Mouse (Mus musculus) ovary, postnatal 10 days (tissue): ENCODE data around the gene Cd70.
"Not testable (repeated sequence)": the region's sequence is repeated elsewhere in the genome, so short reads cannot be mapped to it uniquely, and the experiment has no call there.

ENCODE experiments used
- DNase-seq: peaks from one replicate; pipeline ENCODE4 v3.0.0; 2022; ENCODE audit warnings: low spot score

Cd70 gene

DNA sequence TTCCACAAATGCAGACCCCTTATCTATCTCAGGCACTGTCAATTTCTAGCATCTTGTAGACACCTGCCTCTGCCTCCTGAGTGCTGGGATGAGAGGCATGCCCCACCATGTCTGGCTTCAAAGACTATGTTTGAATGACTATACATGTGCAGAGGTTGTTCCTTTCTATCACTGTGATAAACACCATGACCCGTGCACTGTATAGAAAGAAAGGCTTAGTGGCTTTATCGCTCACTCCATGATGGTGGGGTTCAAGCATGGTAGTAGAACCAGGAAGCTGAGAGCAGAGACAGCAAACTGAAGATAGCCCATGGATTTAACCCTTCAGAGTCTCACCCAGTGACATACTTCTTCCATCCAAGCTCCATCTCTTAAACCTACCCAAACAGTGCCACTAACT, 14.9 kb downstream of the Cd70 start:
- DNase-seq = no peak

DNA sequence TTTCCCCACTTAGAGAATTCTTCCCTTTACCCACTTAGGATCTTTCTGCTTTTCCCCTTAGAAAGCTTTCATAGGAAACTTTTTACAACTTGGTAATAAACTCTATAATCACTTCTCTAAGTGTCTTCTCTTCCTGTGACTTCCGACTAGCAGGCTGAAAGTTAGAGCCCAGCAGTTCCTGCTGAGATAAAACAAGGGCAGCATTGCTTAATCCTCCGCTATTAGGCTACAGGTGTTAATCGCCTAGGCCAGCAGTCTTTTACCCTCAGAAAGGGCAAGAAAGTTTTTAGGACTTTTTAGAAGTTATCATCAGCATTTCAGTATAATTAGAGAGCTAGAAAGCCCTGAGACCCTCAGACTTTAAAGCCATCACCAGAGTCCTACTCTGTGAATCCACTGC, 15.6 kb downstream of the Cd70 start:
- not testable (repeated sequence) for DNase-seq

DNA sequence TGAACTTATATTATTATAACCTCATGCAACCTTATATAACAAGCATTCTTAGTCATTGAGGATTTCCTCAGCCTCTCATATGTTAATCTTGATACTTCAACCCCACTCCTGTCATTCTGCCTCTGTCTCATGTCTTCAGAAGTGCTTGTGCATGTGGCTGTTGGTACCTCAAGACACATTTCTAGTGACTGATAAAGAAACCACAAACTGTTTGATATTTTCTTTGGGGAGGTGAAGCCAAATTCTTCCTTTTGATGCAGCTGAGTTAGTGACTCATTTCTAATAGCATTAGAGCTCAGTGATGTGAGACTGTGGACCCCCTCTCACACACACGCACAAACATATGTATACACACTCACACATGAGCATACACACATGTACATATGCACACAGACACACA, 17.8 kb downstream of the Cd70 start:
- no peak for DNase-seq

- DNase-seq = no peak
These were observed 23.5 kb downstream of the Cd70 start for GRCm38 (mm10) chr17:57125853-57126622.

GRCm38 (mm10) chr17:57124792-57125191, 24.8 kb downstream of the Cd70 start:
- DNase-seq = no peak

- DNase-seq = no peak
These were observed 26.1 kb downstream of the Cd70 start for GRCm38 (mm10) chr17:57123192-57124118.

- DNase-seq = no peak
These were observed 27.7 kb downstream of the Cd70 start for GRCm38 (mm10) chr17:57121856-57122255.

DNA sequence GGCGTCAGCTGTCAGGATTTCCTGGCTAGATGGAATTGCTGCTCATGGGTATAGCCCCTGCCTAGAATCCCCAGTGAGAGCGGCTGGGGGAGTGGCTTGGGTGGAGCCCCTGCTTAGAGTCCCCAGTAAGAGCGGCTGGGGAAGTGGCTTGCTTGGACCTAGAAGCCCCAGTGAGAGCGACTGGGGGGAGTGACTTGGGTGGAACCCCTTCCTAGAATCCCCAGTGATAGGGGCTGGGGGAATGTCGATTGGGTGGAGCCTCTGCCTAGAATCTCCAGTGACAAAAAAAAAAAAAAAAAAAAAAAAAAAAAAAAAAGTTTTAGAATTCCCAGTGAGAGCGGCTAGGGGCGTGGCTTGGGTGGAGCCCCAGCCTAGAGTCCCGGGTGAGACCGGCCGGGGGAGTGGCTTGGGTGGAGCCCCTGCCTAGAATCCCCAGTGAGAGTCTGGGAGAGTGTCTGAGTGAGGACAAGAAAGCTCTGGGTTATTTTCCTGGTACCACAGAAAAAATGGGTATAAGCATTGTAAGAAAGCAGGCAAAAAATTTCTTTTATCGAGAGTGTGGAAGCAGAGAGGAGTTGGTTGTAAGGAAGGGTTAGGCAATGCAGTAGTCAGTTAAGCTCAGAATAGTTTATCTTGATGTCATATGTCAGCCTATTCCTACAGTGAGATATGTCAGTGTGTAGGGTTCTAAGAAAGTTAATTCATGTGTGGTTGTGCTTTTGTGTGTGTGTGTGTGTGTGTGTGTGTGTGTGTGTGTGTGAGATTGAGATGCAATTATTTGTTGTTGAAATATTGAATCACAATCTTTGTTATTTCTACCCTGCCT, 30.8 kb downstream of the Cd70 start:
- DNase-seq = no peak

DNA sequence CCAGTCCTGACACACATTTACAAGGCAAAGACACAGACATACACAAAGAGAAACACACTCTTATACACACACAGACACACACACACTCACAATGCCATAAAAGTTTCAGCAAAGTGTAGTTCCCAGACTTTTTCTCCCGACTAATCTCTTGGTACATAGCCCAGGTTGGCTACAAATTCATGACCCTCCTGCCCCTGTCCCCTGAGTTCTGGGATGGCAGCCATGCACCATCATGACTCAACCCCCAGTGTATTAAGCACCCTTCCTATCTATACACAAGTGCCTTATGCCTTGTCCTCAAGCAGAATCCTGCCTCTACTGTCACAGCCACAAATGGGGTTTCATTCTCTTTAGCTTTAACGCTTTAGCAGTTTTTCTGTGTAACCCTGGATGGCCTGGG, 32.8 kb downstream of the Cd70 start:
- DNase-seq = no peak

GRCm38 (mm10) chr17:57112768-57113474, 36.7 kb downstream of the Cd70 start:
- no peak for DNase-seq

DNA sequence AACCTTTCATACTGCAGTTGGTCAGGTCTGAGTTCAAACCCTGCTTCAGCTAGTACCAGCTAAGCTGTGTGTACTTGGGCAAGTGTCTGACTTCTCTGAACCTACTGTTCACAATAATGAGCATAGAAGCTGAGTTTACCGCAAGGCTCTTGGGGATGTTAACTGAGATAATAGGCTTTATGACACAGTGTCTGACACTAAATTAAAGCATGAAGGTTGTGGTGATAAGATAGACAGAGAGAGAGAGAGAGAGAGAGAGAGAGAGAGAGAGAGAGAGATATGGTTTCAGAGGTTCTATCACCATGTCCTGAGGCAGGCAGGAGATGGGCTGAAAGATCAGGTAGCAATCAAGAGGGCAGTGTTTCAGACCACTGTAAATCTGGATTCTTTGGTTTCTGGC, 39.6 kb downstream of the Cd70 start:
- no peak for DNase-seq

DNA sequence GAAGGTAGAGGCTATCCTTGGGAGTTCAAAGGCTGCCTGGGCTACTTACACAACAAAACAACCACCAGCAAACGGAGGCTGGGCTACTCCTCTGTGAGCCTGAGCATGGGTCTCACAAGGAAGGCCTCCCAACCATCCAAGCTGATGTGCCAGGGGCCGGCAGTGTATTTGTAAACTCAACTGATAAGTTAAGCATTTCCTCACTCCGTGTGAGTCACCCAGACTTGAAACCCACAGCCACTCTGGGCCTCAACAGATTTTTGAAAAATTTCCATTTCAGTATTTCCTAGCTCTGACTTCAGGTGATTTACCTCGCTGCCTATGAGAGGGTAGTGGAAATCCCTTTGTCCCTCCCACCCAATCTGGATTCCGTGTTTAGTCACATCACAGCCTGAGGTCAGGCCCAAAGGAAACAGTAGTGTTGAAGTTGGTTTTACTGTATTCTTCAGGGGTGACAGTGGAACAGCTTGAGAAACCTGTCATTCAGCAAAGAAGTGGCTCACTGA, 40.9 kb downstream of the Cd70 start:
- no peak for DNase-seq

- no peak for DNase-seq
These were observed 41.4 kb downstream of the Cd70 start for GRCm38 (mm10) chr17:57108040-57108665.

DNA sequence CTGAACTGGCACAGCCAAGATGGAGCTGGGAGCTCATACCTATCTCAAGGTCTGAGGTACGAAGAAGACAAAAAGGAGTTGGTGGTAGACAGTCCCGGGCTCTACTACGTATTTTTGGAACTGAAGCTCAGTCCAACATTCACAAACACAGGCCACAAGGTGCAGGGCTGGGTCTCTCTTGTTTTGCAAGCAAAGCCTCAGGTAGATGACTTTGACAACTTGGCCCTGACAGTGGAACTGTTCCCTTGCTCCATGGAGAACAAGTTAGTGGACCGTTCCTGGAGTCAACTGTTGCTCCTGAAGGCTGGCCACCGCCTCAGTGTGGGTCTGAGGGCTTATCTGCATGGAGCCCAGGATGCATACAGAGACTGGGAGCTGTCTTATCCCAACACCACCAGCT, 42.5 kb downstream of the Cd70 start:
- no peak for DNase-seq

- no peak for DNase-seq
These were observed 43.6 kb downstream of the Cd70 start for GRCm38 (mm10) chr17:57106035-57106368.

DNA sequence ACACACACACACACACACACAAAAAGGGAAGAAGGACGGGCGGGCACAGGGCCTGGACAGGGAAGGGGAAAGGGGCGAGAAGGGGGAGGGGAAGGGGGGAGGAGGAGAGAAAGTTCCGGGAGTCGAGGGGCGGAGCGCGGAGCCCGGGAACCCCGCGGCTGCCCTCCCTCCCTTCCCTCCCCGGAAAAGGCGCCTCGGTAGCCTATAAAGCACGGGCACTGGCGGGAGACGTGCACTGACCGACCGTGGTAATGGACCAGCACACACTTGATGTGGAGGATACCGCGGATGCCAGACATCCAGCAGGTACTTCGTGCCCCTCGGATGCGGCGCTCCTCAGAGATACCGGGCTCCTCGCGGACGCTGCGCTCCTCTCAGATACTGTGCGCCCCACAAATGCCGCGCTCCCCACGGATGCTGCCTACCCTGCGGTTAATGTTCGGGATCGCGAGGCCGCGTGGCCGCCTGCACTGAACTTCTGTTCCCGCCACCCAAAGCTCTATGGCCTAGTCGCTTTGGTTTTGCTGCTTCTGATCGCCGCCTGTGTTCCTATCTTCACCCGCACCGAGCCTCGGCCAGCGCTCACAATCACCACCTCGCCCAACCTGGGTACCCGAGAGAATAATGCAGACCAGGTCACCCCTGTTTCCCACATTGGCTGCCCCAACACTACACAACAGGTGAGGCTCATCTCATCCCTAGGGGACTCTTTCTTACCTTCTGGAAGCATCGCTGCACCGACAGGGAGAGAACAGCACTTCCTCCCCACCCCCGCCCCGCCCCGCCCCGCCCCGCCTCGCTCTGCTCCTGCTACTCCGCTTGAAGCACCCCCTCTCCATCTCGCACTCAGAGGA, 44.2 kb downstream of the Cd70 start, which contains the start of gene Tnfsf9:
Gene Tnfsf9 (plus strand): TSS at position 145 of the 854 bp plus-strand sequence.
- DNase-seq = no peak

DNA sequence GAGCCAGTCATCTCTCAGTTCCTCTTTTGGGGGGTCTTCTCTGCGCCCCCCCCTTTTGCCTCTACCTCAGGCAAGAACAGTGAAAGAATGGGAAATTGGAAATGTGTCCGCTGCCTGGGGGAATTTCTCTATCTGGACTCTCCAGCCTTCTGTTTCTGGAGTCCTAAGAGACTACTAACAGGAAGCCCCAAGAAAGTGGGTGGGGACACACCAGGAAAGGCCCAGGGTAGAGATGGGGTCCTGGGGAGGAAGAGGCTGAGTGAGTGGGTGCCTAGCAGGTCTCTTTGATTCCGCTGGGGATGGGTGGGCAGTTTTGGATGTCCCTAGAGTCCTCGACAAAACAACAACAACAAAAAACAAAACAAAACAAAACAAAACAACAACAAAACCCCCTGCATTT, 45.1 kb downstream of the Cd70 start:
- DNase-seq = no peak

GRCm38 (mm10) chr17:57102276-57102675, 47.3 kb downstream of the Cd70 start:
- DNase-seq = no peak

- DNase-seq = no peak
These were observed 49.8 kb downstream of the Cd70 start for GRCm38 (mm10) chr17:57099629-57100325.
